Mouse (Mus musculus) NIH3T3 (cell line): ENCODE results near the gene Rrp12.
A peak's percentile ranks its signal among the peaks of the same experiment; 100 is the strongest.

Experiments used
- DNase-seq: peaks from one replicate; pipeline ENCODE4 v3.0.0-alpha.2; 2012; ENCODE audit warnings: low read depth

The Rrp12 gene

DNA sequence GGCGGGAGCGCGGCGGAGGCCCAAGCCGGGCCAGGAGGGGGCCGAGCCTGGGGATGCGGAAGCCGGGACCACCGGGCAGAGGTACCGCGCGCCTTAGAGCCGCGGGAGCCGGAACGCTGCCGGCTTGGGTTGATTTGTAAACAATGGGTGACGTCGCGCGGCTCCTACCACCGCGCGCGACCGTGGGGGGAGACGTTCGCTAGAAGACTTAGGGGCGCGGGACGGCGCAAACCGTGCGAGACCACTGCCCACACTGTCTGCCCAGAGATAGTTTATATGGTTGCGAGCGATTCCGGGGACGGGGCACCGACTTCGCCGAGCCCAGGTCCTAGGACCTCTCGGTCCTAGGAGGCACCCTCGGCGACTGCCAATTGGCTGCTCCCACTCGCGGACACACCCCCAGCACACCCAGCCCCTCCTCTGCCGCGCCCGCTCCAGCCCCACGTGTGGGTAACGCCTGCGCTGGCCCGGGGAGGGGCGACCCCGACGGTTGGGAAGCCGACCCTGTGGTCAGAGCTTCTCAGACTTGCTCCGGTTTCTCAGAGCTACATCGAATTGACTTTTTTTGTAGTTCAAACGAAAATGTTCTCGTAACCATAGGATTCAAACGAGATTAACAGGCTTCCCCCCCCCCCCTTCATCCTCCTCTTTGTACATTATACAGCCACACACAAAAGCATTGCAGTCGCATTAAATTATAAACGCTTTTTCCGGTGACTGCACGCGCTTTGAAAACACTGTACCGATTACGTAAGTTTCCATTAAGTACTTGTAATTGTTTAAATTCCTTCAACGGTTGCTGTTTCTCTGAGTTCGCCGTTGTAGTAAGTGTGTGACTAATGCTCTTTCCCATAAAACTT lies 47.8 kb downstream of the Rrp12 start, which contains the start of gene Frat2:
Frat2 (minus strand) TSS at position 141 of the 860 bp plus-strand sequence.
- DNase-seq: peak; percentile 95

DNA sequence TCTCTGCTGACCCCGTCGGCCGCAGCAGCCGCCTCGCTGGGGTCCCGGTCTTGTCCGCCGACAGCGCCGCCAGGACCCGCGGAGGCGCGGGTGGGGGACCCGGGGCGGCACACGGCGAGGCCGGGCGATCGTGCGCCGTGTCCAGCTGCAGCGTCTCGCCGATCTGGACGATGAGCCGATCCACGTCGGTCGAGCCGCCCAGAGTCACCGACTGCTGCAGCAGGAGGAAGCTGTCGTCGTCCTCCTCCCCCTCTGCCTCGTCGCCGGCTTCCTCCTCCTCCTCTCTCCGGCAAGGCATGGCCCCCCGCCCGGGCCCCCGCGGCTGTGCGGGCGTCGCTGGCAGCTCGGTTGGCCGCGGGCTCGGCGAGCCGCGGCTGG lies 48.4 kb downstream of the Rrp12 start:
- peak; percentile 53 for DNase-seq

DNA sequence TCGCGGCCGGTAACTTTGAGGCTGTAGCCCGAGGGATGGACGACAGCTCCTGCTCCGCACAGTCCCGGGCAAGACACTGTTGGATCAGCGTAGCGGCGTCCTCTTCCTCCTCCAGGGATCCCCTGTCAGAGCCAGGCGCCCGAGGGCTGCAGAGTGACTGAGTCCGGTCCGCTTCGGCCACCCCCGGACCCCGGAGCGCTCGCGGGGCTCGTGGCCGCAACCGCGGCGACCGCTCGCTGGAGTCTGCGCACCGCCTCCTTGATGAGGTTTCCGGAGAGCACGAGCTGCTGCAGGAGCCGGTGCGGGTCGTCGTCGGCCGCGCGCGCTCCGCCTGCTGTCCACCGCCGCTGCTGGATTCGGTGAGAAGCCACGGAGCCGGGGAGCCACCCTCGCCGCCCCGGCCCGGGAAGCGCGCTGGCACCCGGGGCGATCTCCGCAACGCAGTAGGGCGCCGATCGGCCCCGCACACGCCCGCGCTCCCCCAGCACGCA lies 48.8 kb downstream of the Rrp12 start:
- DNase-seq: peak; percentile 55

DNA sequence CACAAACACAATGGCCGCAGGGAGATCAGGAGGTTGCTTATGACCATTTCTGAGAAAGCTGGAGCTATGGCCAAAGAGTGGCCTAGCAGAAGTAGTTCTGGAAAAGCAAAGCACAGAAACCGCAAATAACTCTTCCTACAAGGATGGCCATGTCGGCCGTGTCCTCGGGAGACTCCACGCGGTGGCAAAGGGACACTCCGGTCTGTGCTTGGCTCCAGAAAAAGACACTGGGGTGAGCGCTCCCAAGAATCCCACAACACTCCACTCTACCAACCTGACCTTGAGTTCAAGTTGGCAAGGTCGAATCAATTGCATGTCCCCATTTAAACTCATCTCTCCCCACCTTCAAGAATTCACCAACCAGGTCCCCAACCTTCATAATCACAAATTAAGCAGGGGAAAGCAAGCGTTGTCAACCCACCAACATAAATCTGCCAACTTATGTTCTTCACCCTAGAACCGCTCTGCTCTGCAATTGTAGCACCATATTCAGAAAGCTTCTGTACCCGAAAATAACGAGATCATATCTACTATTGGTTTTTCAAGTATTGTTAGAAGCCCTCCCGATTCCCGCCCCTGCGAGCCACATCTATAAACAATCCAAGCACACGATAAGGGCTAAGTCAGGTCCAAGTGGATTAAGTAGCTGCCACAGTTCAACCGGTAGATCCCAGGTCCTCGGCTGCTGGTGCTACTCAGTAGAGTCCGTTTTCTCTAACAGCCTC lies 49.4 kb downstream of the Rrp12 start:
- no peak for DNase-seq

DNA sequence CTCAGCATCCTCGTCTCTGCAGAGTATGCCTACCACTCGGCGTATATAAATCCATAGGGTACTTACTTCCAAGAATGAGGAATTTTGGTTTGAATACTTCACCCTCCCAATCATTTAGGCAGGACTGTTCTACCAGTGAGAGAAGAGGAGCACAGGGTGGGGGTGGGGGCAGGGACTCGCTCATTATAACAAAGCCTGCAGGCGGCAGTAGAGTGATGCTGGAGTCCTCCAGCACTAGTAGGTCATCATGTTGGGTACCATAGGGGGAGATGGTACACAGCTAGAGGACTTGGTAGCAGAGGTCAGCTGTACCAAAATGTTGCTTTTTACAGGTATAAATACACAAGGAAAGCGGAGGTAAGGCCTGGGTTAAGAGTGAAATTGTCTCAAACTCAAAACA lies 51.6 kb downstream of the Rrp12 start:
- DNase-seq: peak; percentile 38

DNA sequence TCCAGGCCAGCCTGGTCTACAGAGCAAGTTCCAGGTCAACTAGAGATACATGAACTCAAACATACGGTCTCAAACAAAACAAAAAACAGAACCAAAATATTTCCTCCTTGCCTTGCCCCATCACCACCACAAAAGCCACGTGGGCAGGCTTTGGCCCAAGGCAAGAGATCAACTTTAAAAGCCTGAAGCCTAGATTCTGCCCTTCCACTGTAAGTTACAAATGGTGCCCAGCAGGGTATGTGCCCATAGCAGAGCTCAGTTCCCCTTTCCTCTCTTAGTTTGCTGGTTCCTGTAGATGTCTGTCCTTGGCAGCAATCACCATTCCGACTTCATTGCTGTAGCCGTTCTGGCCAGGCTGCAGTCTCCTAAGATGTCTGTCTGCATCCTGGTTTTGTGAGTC lies 53.3 kb downstream of the Rrp12 start:
- DNase-seq: no peak

DNA sequence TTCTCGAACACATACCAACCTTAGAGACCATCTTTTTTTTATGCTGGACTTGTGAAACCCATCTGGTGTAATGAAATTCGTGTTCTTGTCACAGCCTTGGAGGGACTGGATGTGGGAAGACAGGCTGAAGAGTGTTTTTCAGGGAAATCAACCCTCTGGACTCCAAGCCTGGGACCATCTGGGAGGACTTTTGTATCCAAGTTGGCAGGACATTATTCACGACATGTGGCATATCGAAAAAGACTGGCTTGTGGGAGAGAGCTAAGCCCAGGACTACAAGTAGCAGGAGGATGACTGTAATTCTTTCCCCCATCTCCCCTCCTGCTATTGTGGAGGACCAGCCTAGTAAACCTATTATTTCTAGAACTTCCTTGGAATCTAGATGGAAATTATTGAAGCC lies 53.8 kb downstream of the Rrp12 start:
- DNase-seq: no peak

DNA sequence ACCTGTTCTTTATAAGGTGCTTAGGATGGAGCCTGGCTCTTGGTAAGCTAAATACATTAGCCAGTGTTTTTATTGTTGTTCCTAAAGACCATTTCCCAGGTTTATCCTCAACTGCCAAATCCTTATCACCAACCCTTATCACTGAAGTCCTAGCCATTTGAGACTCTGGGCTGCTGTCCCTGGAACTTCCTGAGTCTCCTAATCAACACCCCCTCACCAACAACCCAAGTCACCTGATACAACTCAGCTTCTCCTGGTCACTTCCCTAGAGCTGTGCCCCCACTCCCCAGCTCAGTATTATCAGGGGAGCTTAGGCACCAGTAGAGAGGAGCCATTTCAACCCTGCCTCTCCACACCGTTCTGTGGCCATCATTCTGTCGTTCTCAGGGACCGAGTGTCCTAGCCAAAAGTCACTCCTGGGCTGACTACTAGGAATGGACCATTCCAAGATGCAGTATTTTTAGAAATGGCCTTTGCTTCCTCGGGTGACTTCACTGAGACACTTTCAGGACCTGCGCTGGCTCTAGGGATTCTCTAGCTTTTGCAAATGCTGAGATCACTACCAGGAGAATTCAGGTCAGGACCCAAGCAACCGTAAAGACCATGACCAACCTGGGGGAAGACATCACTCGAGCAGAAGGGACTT lies 54.7 kb downstream of the Rrp12 start:
- DNase-seq: no peak

DNA sequence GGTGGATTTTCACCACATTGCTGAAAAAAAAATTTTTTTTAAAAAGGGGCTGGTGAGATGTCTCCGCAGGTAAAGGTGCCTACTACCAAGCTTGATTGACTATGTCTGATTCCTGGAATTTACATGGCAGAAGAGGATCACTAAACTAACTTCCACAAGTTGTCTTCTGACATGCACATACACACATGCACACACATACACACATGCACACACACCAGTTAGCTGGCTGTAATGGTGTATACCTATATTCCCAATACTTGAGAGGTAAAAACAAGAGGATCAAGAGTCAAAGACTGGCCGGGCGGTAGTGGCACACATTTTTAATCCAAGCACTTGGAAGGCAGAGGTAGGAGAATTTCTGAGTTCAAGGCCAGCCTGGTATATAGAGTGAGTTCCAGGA lies 56.3 kb downstream of the Rrp12 start:
- no peak for DNase-seq

DNA sequence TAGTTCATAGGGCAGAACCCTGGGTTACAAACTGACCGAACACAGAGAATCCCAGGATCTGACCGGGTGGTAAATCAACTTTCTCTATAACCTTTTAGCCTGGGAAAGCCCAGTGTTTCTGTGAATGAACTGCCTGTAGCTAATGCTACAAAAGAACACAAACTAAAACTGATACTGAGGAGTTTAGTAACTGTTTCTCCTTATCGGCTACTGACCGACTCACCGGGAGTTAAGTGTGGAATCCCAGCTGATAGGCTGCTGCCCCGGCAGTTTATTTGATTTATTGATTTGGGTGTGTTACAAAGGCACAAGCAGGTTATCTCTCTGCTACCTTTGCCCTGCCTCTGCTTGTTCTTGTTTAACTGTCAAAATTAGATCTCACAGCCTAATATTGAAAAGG lies 57.2 kb downstream of the Rrp12 start:
- DNase-seq: no peak

DNA sequence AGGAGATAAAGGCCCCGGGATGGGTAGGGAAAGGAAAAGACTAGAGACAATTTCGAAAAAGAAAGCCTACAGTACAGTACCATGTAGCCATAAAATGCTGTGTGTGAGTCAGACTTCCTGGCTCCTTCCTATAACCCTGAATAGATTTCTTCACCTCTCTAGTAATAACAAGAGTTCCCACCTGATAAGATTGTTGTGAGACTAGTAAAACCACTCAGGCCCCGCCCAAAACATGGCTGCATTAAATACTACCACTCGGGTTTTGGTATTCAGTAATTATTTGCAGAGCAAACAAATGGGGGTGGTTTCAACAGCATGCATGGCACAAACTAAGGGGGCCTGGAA lies 58.1 kb downstream of the Rrp12 start:
- DNase-seq: no peak

DNA sequence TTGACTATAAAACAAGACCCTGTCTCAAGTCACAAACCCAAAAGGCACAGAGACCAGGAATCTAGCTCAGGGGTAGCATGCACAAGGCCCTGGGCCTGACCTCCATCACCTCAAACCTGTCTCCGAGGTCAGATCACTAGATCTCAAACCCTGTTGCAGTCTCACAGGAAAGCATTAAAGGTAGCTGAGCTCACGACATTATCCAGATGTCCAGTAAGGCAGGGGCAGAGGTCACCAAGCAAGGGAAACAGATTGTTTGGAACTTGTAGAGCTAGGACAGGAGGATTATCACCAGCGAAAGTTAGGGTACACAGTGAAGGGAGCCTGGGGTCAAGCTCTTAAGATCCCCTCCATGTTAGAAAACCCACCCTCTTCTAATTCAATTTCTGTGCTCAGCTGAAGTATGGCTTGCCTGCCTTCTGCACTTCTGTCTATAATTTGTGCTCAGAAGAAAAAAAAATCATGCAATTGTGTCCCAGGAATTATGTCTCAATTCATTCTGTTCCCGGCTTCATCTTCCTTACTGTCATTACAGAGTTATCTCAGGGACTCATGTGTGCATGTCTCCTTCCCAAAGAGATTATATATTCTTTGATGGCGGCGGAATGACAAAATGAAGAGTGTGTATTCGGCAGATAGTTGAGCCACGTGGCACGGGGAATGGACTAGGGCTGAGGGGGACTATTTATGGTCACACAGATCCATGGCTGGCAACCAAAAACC lies 58.6 kb downstream of the Rrp12 start:
- DNase-seq: no peak

DNA sequence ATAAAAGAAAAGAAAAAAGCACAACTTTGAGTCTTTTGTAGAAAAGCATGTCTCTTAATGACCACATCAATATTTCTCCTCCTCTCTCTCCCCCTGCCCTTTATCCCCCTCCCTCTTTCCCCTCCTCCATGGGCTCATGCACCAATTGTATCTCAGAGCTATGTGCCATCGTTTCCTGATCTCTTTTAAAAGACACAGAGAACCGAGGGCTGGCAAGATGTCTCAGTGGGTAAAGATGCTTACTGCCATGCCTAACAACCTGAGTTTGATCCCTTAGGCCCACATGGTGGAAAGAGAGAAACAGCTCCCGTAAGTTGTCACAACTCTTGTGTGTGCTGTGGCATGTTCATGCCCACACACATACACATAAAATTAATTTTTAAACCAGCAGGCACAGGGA lies 59.3 kb downstream of the Rrp12 start:
- DNase-seq: no peak

DNA sequence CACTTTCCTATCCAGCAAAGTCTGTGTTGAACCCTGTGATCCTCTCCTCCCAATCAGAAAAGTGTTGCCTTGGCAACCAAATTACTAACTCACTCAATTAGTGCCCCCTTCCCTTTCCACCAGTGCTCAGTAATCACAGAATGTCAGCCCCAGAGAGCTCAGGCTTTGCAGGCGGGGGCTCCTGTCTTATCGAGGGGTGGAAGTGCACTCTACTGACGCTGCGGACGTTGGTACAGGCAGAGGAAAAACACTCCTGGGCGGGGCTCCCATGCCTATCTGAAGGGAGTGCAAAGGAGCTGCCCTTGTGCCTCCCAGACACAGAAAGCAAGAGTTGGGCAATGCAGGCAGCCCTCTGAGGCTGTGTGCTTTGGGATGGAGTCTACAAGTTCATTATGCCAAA lies 60.2 kb downstream of the Rrp12 start:
- DNase-seq: no peak

DNA sequence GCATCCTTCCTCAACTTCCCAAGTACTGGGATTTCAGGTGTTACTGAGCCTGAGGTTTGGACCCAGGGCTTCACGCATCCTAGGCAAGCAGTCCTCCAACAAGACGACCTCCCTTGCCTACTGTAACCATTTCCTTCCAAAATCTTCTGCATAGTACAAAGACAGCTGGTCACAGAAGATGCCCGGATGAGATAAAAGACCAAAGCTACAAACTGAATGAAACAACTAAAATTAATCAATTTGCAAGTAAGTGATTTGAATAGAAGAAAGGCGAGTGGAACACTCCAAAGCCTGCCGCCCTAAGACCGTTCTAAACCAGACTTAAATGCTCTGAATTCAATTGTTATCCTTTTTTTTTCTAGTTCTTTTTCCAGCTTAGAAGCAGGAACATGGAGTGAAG lies 60.6 kb downstream of the Rrp12 start:
- no peak for DNase-seq

DNA sequence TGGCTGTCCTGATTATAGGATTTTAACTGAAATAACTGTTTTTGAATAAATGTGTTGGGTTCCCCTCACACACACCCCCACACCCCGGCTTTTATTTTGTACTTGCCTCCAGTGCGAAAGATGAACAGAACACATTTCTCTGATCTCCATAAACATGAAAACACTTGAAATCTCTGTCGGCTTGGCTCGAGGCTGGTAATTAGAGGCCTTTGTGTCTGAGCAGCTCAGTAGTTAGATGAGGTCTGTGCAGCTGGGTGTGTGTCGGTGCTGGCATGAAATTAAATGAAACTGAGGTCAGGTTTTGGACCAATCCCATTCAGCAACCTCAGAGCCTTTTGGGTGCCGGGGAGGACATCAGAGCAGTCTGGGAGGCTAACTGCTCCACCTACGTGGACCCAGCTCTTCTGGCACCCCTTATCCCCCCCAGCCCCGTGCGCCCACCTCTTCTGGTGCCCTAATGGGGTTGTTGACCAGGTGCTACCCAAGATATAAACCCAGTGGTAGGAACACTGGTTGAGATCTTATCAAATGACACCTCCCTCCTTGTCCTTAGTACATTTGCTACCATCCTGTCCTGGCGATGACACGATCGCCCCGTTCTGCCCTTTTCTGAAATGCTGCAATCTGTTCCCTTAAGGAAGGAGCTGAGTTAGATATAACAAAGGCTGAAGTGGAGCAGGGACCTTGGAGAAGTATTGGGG lies 63.3 kb downstream of the Rrp12 start:
- DNase-seq: no peak

DNA sequence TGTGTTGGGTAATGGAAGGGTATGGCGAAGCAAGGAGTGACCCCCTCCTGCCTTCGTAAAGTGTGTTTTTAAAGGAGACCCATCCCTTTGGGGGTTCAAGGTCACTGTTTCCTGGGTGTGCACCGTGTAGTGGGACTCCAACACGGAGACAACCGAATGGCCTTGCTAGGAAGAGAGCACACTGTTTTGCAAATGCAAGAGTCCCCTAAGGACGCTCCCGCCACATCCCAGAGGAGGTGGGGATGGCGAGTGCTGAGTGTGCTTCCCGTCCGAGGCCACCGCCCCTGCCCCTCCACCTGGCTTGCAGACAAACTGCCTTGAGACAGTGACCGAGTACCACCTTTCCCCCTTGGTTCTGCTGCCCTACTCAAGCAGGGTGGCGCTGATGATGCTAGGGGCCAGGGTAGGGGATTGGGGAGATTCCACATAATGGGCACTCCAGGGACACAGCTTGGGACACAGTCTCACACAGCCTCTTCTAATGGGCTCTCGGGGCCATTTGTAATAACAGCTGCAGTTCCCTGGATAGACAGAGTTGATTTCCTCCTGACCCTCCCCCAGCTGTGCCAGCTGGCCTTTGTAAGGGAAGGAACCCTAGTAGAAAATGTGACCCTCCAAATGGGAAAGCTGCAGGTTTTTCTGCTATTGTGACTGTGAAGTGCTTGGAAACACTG lies 64.1 kb downstream of the Rrp12 start:
- no peak for DNase-seq

DNA sequence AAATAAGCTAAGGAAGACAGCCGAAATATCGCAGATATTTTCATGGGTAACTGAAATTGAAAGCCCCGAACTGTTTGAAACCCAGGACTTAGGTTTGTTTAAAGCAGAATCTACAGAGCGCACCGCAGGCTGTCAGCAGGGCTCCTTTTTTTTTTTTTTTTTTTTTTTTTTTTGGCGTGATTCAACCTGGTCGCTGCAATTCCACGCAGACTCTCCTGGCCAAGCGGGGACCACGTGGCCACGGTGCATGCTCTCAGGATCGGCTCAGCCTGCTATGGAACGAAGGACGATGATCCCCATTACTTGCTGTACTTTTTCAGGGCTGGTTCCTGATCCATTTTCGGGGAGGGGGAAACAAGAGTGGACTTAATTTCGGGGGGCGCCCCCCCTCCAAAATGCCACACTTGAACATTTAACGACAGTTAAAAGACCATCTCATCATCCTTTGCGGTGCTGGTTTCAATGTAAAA lies 64.8 kb downstream of the Rrp12 start:
- DNase-seq: no peak

DNA sequence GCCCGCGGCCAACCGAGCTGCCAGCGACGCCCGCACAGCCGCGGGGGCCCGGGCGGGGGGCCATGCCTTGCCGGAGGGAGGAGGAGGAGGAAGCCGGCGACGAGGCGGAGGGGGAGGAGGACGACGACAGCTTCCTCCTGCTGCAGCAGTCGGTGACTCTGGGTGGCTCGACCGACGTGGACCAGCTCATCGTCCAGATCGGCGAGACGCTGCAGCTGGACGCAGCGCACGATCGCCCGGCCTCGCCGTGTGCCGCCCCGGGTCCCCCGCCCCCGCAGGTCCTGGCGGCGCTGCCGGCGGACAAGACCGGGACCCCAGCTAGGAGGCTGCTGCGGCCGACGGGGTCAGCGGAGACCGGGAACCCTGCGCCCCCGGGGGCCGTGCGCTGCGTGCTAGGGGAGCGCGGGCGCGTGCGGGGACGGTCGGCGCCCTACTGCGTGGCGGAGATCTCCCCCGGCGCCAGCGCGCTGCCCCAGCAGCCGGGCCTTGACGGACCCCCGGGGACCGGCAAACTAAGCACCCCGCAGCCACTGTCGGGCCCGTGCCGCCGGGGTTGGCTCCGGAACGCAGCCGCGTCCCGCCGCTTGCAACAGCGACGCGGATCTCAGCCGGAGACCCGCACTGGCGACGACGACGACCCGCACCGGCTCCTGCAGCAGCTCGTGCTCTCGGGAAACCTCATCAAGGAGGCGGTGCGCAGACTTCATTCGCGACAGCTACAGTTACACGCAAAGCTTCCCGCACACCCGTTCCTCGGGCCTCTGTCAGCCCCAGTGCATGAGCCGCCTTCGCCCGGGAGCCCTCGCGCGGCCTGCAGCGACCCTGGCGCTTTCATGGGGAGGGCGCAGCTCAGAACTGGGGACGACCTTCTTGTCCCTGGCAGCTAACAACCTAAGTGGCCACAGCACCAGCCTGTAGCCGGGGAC lies 65.6 kb downstream of the Rrp12 start:
- DNase-seq: no peak
